Mouse (Mus musculus) CH12.LX (cell line): ENCODE measurements around the gene Atp7b. TPM values are rescaled to one million over a fixed set of nuclear protein-coding genes. Genes with fewer than 3 reads are reported as not detected.

Experiments
- DNase-seq: peaks from one replicate; pipeline ENCODE4 v3.0.0-alpha.2; 2013; ENCODE audit errors: extremely low read depth
- H3K27ac ChIP-seq: 2 replicates; pipeline ENCODE4 v1.5.1; 2012; ENCODE audit warnings: low read depth, mild to moderate bottlenecking, control low read depth, moderate library complexity; ENCODE audit not compliant: insufficient read depth
- H3K27me3 ChIP-seq: replicated peaks from 2 replicates; pipeline ENCODE3; 2012; ENCODE audit warnings: inconsistent platforms
- H3K36me3 ChIP-seq, 2 experiments: replicated peaks in 1 of 2; 2 replicates each; pipeline versions ENCODE3 to v1.6.1; 2012; ENCODE audit warnings: inconsistent platforms in 1 of 2, low read length in 1 of 2, mild to moderate bottlenecking in 1 of 2, mixed read lengths in 1 of 2, moderate library complexity in 1 of 2; ENCODE audit not compliant: control insufficient read depth in 1 of 2, insufficient read depth in 1 of 2
- H3K4me1 ChIP-seq, 2 experiments: 2 replicates each; pipeline ENCODE4 v1.6.1; 2012; ENCODE audit warnings: inconsistent platforms in 1 of 2, moderate library complexity in 1 of 2; ENCODE audit not compliant: insufficient read depth in 2 of 2, control insufficient read depth in 1 of 2
- H3K4me2 ChIP-seq: 2 replicates; pipeline ENCODE4 v1.6.1; 2012; ENCODE audit warnings: low read depth, mild to moderate bottlenecking, control low read depth; ENCODE audit not compliant: poor library complexity, insufficient read depth, severe bottlenecking
- H3K4me3 ChIP-seq, 3 experiments: fragments of 150-350 bp in 1 of 3; sonication (generic) in 1 of 3; replicated peaks in 1 of 3; 2 replicates each; pipeline versions ENCODE3 to v1.5.1; 2011 to 2012; ENCODE audit warnings: low read depth in 2 of 3, low read length in 2 of 3, mild to moderate bottlenecking in 2 of 3, moderate library complexity in 2 of 3, control low read depth in 1 of 3, improper control_type of control experiment in 1 of 3, inconsistent platforms in 1 of 3, mixed read lengths in 1 of 3; ENCODE audit not compliant: poor library complexity in 1 of 3
- H3K79me2 ChIP-seq: replicated peaks from 2 replicates; pipeline ENCODE4 v1.6.1; 2012; ENCODE audit warnings: mild to moderate bottlenecking, moderate library complexity; ENCODE audit not compliant: control insufficient read depth, poor library complexity, insufficient read depth, severe bottlenecking; ENCODE audit errors: extremely low read depth
- H3K9ac ChIP-seq: 2 replicates; pipeline ENCODE4 v1.6.1; 2012; ENCODE audit warnings: low read depth, mild to moderate bottlenecking, control low read depth, moderate library complexity; ENCODE audit not compliant: insufficient read depth
- H3K9me3 ChIP-seq: replicated peaks from 2 replicates; pipeline ENCODE3; 2012; ENCODE audit warnings: low read length, inconsistent platforms, mixed read lengths
- BHLHE40 ChIP-seq: IDR thresholded peaks from 2 replicates; pipeline ENCODE4 v1.6.1; 2011; ENCODE audit warnings: mild to moderate bottlenecking, low read depth, low read length, improper control_type of control experiment
- ELF1 ChIP-seq: IDR thresholded peaks from 2 replicates; pipeline ENCODE4 v1.6.1; 2014; ENCODE audit warnings: low read depth, mild to moderate bottlenecking, inconsistent platforms, low read length, improper control_type of control experiment
- EP300 ChIP-seq: IDR thresholded peaks from 2 replicates; pipeline ENCODE4 v1.6.1; 2011; ENCODE audit warnings: low read length, improper control_type of control experiment
- HCFC1 ChIP-seq: IDR thresholded peaks from 2 replicates; pipeline ENCODE4 v1.6.1; 2012; ENCODE audit warnings: low read depth, mild to moderate bottlenecking, inconsistent platforms, low read length, improper control_type of control experiment
- IRF4 ChIP-seq: IDR thresholded peaks from 2 replicates; pipeline ENCODE4 v1.6.1; 2014; ENCODE audit warnings: low read depth, mild to moderate bottlenecking, inconsistent platforms, low read length, improper control_type of control experiment
- MAZ ChIP-seq: IDR thresholded peaks from 2 replicates; pipeline ENCODE4 v1.6.1; 2012; ENCODE audit warnings: low read depth, mild to moderate bottlenecking, inconsistent platforms, low read length, improper control_type of control experiment, moderate library complexity
- MEF2A ChIP-seq: IDR thresholded peaks from 2 replicates; pipeline ENCODE4 v1.6.1; 2014; ENCODE audit warnings: low read depth, mild to moderate bottlenecking, inconsistent platforms, low read length, improper control_type of control experiment, borderline replicate concordance
- NELFE ChIP-seq: IDR thresholded peaks from 2 replicates; pipeline ENCODE4 v1.6.1; 2011; ENCODE audit warnings: low read depth, low read length, improper control_type of control experiment
- NRF1 ChIP-seq: IDR thresholded peaks from 2 replicates; pipeline ENCODE4 v1.6.1; 2014; ENCODE audit warnings: low read depth, mild to moderate bottlenecking, inconsistent platforms, low read length, improper control_type of control experiment, moderate library complexity
- PAX5 ChIP-seq: IDR thresholded peaks from 2 replicates; pipeline ENCODE4 v1.6.1; 2012; ENCODE audit warnings: low read length, inconsistent platforms, mixed read lengths
- SIN3A ChIP-seq: IDR thresholded peaks from 2 replicates; pipeline ENCODE4 v1.6.1; 2012; ENCODE audit warnings: low read length, improper control_type of control experiment, inconsistent platforms
- TCF12 ChIP-seq: IDR thresholded peaks from 2 replicates; pipeline ENCODE4 v1.6.1; 2014; ENCODE audit warnings: low read depth, mild to moderate bottlenecking, inconsistent platforms, low read length, improper control_type of control experiment
- UBTF ChIP-seq: IDR thresholded peaks from 2 replicates; pipeline ENCODE4 v1.6.1; 2012; ENCODE audit warnings: low read depth, mild to moderate bottlenecking, inconsistent platforms, low read length, improper control_type of control experiment, moderate library complexity
- ZNF384 ChIP-seq: IDR thresholded peaks from 2 replicates; pipeline ENCODE4 v1.6.1; 2012; ENCODE audit warnings: low read depth, low read length, improper control_type of control experiment, inconsistent platforms
- dilution Hi-C: fragments of 300-500 bp; cut with MboI; formaldehyde crosslinking; loops from 2 replicates; pipeline ENCODE4 v1.14.3; 2020; ENCODE audit warnings: low sequenced_read_pairs; ENCODE audit not compliant: extremely low pct_unique_long_range_greater_than_20kb, extremely low pct_ligation_motif_present
- in situ Hi-C: fragments of 300-500 bp; cut with MboI; formaldehyde crosslinking; loops from 3 replicates; pipeline ENCODE4 v1.14.3; 2019; ENCODE audit warnings: low sequenced_read_pairs, low pct_ligation_motif_present, low pct_unique_long_range_greater_than_20kb, mixed read lengths
- polyA plus RNA-seq: library from polyadenylated mRNA; unstranded; fragments of >175 nt; gene quantifications from 2 replicates; pipeline ENCODE4 v1.2.1, GENCODE M21; 2012; ENCODE audit warnings: low read depth; ENCODE audit not compliant: insufficient read length
- total RNA-seq, 2 experiments: library from RNA; depleted of rRNA; stranded (reverse); fragments of 300-350 nt in 1 of 2; fragments of >200 nt in 1 of 2; gene quantifications; 2 replicates each; pipeline ENCODE4 v1.2.3; 2012 to 2014

Atp7b gene
- total and polyA plus RNA-seq, 3 experiments, result 0.51 to 3.1 (median 1.2) TPM

GRCm38 (mm10) chr8:22056850-22057249 is 3.3 kb downstream of the Atp7b start:
- peaks cover 3 to 13% of the 10 kb centered on the region in 2 experiments for H3K4me1 ChIP-seq

GRCm38 (mm10) chr8:22055492-22055877 is 4.6 kb downstream of the Atp7b start:
- peaks cover 3 to 8% of the 10 kb centered on the region in 2 experiments for H3K4me1 ChIP-seq
- no peak overlapping the region for H3K9ac ChIP-seq
- peaks cover 73% of the 10 kb centered on the region for H3K27me3 ChIP-seq
- no peak overlapping the region for H3K4me3 ChIP-seq
- dilution Hi-C loops (no loop called here), in situ Hi-C loops (no loop called here)
- H3K9me3 ChIP-seq, result no peaks in the 10 kb centered on the region
- no peaks in the 10 kb centered on the region for H3K36me3 ChIP-seq
- H3K79me2 ChIP-seq, result no peaks in the 10 kb centered on the region
- DNase-seq, result peak; percentile 21
- no peak overlapping the region for H3K4me2 ChIP-seq
- TF ChIP-seq PAX5 (no peak), BHLHE40 (peak; percentile 36; the same call in 1 of the 2 replicates)
- TF ChIP-seq, all 38 proteins: peak for 1
- H3K27ac ChIP-seq, result no peak overlapping the region

More at GRCm38 (mm10) chr8:22056850-22057249, 3.3 kb downstream of the Atp7b start:
- peaks cover 8% of the 10 kb centered on the region; the same call in 1 of the 2 replicates for H3K79me2 ChIP-seq
- DNase-seq, result no peak
- TF ChIP-seq ELF1, result no peak
- TF ChIP-seq SIN3A, result no peak
- TF ChIP-seq UBTF, result no peak
- no peak for TF ChIP-seq HCFC1
- TF ChIP-seq IRF4, result no peak
- no peak for TF ChIP-seq MEF2A
- TF ChIP-seq NRF1, result no peak
- TF ChIP-seq EP300, result no peak
- no peak for TF ChIP-seq MAZ
- no peak for TF ChIP-seq NELFE
- no peak for TF ChIP-seq ZNF384
- TF ChIP-seq TCF12, result no peak
- no peak overlapping the region for H3K4me3 ChIP-seq
- no peak overlapping the region for H3K9ac ChIP-seq
- H3K27me3 ChIP-seq, result peaks cover 60% of the 10 kb centered on the region
- no peaks in the 10 kb centered on the region for H3K9me3 ChIP-seq
- H3K4me2 ChIP-seq, result no peak overlapping the region
- no peak overlapping the region for H3K27ac ChIP-seq
- dilution Hi-C loops (no loop called here), in situ Hi-C loops (no loop called here)
- H3K36me3 ChIP-seq, result peaks cover 0 to under 1% of the 10 kb centered on the region in 2 experiments
